Mouse (Mus musculus) left cerebral cortex, adult 9 months (tissue): ENCODE measurements around the gene Glis1.

Experiments used
- DNase-seq, 2 experiments: peaks; one replicate each; pipeline ENCODE4 v3.0.0; 2022; ENCODE audit warnings: low spot score in 2 of 2

Gene Glis1

DNA sequence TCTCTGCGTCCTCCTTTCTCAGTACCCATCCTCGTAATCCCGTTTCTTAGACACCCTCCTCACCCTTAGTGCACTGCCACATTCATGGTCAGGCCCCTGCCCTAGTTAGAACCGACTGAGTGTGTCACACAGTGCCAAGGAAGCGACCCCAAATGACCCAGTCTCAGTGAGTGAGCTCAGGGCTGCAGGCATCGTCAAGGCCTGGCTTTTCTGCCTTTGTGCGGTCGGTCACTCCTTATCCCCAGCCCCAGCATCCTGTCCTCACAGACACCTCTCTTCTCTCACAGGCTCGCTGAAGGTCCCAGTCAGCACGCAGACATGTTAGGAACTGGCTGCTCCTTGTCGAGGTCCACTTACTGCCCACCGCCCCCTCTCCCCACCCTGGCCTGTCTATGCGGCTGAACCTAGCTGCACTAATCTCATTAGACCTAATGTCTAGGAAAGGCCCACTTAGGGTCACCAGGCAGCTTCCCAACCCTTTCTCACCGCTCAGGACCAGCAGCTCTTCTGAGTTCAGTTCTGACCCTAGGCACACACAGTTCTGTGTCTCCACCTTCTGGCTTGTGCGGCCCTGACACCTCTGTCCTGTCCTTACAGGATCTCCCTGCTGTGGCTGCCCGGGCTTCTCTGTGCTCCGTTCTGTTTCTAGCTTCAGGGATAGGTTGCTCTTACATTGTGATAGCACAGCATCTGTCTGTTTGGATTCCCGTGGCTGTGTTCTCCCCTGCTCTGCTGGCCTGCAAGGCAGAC, 18.1 kb downstream of the Glis1 start:
- DNase-seq, result no peak

DNA sequence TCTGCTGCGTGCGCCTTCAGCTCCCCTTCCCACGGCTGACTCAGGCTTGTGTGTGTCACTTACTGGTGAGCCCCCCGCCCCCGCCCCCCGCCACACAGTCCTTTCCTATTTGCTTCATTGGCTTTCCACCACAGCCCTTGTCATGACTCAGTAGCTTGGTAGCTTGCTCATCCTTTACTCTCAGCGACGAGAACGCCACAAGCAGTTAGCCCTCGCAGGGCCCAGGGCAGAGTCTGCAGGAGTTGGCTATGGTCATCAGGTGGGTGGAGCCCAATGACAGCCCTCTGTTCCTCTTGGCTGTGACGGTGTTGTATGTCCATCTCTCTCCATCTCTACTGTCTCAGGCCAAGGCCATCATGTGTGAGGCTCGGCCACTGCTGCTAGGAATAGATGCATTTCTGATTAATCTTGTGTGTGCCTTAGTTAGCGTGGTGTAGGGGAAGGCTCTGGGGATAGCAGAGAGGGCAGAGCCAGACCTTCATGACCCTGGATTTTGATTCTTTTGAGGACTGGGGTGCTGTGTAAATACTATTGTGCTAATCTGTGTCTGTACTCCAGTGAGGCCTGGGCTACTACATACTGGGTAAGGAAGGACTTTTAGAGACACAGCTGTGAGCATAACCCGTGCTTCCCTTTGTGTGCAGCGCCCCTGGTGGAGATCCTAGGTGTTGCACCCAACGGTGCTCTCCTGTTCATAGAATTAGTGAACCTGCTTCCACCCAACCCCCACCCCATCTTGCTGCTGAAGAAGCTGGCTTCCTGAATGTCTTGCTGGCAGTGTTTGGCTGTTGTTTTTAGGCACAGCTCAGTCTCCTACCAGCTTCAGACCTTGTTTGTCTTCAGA, 19.0 kb downstream of the Glis1 start:
- DNase-seq, result peak; percentile 16 to 85

DNA sequence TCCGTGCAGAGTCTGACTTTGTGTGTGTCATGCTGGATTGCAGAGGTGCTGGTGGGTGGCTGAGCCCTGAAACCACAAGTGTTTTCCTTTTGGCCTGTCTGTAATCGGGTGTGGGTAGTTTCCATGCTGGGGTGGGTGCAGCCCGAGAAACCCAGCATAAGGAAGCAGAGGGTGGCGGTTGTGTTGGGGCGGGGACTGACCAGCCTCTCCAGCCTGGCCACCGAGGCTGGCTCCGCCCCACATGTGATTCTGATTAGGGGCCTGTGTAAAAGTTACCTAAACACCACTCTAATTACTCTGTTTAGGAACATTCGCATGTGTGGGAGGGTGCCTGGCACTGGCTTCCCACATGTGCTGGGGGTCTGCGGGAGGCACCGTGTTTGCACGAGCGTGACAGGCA, 23.2 kb downstream of the Glis1 start:
- no peak for DNase-seq

- DNase-seq, result no peak
These were observed 24.5 kb downstream of the Glis1 start for GRCm38 (mm10) chr4:107458907-107459306.

DNA sequence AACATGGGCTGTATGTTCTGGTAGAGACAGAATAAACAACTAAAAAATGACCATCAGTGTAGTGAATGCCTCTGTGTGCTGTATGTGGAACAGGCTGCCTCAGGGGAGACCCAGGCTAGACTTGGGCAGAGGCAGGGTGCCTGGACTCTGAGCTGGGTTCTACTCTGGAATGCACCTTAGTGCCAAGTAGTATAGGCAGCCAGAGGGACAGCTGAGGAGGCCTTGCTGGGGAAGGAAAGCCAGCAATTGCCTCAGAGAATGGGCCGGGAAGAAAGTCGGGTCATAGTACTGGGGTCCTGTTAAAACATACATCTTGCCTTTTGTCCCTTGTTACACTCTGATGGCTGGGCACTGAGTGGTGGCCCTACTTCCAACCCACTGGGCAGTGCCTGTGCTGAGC, 25.1 kb downstream of the Glis1 start:
- DNase-seq, result no peak

DNA sequence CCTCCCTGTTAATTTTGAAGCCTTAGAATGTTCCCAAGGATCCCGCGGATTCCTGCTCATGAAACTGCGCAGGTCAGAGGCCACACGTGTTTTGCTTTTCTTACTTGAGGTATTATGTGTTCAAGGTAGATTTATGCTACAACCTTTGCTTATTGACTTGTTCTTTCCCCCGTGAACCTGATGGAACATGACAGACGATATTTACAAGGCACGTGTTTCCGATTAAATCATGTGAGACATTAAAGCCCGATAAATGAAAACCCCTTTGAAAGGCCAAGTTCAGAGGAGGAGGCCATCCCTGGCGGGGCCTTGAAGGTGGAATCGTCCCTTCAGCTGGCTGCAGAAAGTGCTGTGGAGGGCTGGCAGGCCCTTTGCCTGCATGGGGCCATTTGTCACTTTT, 26.1 kb downstream of the Glis1 start:
- no peak for DNase-seq

DNA sequence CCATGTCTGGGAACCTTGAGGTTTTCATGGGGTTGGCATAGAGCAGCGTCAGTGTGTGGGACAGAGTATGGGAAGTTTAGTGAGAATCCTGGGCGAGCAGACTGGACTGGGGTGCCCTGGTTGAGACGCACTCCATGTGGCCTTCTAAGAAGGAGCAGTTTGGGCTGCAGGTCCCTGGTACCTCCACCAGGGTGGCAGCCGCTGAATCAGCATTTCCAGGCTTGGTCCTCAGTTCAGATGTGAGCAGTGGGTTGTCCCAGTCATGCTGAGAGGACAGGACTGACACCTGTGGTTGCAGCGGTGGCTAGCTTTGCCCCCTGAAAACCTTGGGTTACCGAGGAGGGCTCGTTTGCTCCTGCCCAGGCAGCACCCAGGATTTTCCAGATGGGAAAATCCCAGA, 33.4 kb downstream of the Glis1 start:
- DNase-seq, result no peak

DNA sequence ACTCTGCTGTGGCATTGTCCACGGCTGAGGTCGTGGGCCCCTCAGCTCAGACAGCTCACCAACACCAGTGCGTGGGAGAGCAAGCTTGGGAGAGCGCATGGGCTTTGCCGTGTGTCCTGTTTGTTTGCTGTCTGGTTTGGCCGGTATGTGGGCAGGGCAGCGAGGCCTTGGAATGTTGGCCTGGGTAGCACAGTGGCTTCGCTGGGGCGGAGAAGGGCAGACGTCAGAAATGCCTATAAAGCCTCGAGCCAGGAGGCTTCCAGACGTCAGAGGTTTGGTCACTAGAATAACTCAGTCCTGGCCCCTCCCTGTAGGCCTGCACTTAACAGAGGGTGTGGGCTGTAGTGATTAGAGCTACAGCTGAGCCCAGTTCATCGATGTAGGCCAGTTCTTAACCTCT, 33.9 kb downstream of the Glis1 start:
- DNase-seq, result no peak

GRCm38 (mm10) chr4:107468768-107469167, 34.4 kb downstream of the Glis1 start:
- no peak for DNase-seq

DNA sequence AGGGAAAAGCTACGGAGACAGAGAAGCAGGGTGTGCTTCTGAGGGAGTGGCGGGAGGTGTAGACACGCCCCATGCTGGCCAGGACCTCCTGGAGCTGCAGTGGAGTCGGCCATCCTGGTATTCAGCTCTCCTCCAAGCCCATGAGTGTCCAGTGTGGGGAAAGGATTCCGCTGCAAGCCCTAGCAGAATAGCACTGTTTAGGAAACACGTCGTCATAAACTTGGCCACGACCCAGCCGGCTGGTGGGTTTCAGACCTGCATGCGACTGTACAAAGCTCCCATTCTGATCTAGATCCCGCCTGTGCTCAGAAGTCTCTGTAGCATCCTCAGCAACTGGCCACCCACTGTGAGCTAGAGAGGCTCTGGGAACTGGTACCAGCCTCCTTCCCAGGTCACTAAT, 41.9 kb downstream of the Glis1 start:
- no peak for DNase-seq

DNA sequence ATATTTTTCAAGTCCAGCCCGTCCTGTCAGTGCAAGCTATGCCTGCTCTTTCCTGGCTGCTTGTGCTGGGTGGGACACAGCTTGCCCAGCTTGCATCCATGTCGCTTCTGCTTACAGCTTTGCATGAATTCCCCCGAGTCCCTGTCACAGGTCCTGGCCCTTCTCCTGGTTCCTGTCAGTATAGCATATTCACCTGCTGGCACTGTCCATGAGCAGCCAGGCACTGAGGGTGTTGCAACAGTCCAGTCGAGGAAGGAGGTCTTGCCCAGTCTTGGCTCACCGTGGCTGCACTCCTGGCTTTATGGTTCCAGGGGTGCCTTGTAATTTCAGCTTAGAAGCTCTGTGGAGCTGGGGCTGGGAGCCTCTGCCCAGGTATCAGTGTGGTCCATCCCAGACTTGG, 44.6 kb downstream of the Glis1 start:
- no peak for DNase-seq

DNA sequence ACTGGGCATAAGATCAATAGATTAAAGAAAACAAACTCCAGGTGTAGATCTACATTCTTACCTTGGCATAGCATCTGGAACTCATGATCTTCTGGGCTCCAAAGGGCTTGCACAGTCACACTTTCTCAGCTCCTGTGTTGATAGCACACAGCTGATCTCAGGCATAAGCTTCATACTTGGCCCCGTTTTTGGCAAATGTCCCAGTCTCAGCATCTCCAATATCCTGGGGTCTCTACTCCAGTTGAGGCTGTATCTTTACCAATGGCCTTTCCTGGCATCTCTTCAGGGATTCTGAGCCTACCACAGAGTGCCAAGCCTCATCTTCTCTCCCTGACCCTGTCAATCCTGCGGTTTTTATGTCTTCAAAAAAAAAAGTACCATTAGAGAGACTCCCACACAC, 48.1 kb downstream of the Glis1 start:
- no peak for DNase-seq

GRCm38 (mm10) chr4:107483556-107484220, 49.3 kb downstream of the Glis1 start:
- DNase-seq, result no peak

DNA sequence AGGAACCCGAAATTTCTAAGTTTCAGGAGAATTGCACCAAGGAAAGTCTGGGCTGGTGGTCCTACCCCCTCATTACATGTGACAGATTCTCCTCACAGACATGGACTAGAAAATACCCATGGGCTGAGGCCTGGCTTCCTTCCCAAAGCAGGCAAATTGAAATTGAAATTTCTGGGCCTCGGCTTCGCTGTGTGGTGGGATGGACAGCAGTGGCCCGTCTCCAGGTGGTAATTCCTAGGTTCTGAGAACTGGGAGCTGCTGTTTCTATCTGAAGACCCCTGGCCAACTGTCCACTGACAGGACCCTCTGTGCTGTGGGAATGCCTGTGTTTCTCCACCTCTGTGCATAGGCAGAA, 49.8 kb downstream of the Glis1 start:
- no peak for DNase-seq

GRCm38 (mm10) chr4:107485903-107486302, 51.5 kb downstream of the Glis1 start:
- DNase-seq, result peak in 1 of 2 experiments; percentile 15

GRCm38 (mm10) chr4:107489121-107489840, 54.9 kb downstream of the Glis1 start:
- no peak for DNase-seq

- no peak for DNase-seq
These were observed 58.6 kb downstream of the Glis1 start for GRCm38 (mm10) chr4:107492991-107493390.

GRCm38 (mm10) chr4:107495751-107496430, 61.5 kb downstream of the Glis1 start:
- no peak for DNase-seq

- no peak for DNase-seq
These were observed 63.1 kb downstream of the Glis1 start for GRCm38 (mm10) chr4:107497430-107497935.

- peak; percentile 9 to 23 for DNase-seq
These were observed 68.2 kb downstream of the Glis1 start for GRCm38 (mm10) chr4:107502601-107503051.

DNA sequence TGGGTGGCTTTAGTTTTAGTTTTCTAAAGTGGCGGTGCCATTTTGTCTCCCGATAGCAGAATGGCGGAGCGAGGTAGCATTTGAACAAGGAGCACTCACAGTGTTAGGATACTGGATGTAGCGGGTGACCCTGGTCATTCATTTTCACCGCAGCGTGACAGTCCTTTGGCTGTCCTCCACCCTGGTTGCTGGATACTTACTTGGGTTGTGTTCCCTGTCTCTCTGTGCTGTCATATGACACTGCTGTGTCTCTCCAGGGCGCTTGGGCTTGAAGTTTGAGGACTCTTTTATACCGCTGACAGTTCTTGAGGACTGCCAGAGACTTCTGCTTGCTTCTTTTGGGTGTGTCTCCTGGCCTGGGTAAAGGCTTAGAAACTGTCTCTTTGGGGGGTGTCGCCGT, 80.6 kb downstream of the Glis1 start:
- DNase-seq, result no peak
